Mouse (Mus musculus) hindbrain, embryonic 10.5 days (tissue): ENCODE measurements around the gene Mcrs1. TPM values are rescaled to one million over a fixed set of nuclear protein-coding genes. Genes with fewer than 3 reads are reported as not detected.

Source experiments
- DNase-seq: peaks from one replicate; pipeline ENCODE4 v3.0.0-alpha.2; 2017; ENCODE audit warnings: low spot score
- H3K27ac ChIP-seq: fragments of 300-500 bp; sonication (generic); 2 replicates; pipeline ENCODE4 v1.5.1; 2016; ENCODE audit warnings: mild to moderate bottlenecking, moderate library complexity
- H3K27me3 ChIP-seq: fragments of 300-500 bp; sonication (generic); 2 replicates; pipeline ENCODE4 v1.6.1; 2016; ENCODE audit warnings: mild to moderate bottlenecking; ENCODE audit not compliant: poor library complexity, insufficient read depth, severe bottlenecking
- H3K36me3 ChIP-seq: fragments of 300-500 bp; sonication (generic); 2 replicates; pipeline ENCODE4 v1.6.1; 2016; ENCODE audit warnings: mild to moderate bottlenecking, moderate library complexity
- H3K4me1 ChIP-seq: fragments of 300-500 bp; sonication (generic); replicated peaks from 2 replicates; pipeline ENCODE4 v1.6.1; 2016; ENCODE audit warnings: mild to moderate bottlenecking
- H3K4me3 ChIP-seq: fragments of 300-500 bp; sonication (generic); 2 replicates; pipeline ENCODE4 v1.5.1; 2016; ENCODE audit warnings: mild to moderate bottlenecking, moderate library complexity
- H3K9me3 ChIP-seq: fragments of 300-500 bp; sonication (generic); 2 replicates; pipeline ENCODE4 v1.6.1; 2016; ENCODE audit warnings: mild to moderate bottlenecking, moderate library complexity
- WGBS: fragments of 180-500 bp; shearing (Covaris S2); methylation state at CpG from one replicate; pipeline ENCODE4 v1.1.7; 2016; 5-methylcytosine and 5-hydroxymethylcytosine counted together
- polyA plus RNA-seq: library from polyadenylated mRNA; unstranded; fragments of >200 nt; fragmentation: Nextera tagmentation; extraction: Ambion mirVana; gene quantifications from 2 replicates; pipeline ENCODE4 v1.2.1, GENCODE M21; 2016

The Mcrs1 gene
- polyA plus RNA-seq, 1 experiment from 2014 or later: 213 TPM

- Histone ChIP-seq H3K4me3 (no peak overlapping the region), H3K4me1 (0 out of 2 replicates have a peak, but pooled peaks cover 14% of the 10 kb centered on the region), H3K36me3 (peaks cover 71% of the 10 kb centered on the region), H3K27ac (no peak overlapping the region), H3K27me3 (no peaks in the 10 kb centered on the region), H3K9me3 (no peaks in the 10 kb centered on the region)
- 89% methylated on average over 10 of the region's 10 CpGs for WGBS
- no peak for DNase-seq
Observed at GRCm38 (mm10) chr15:99242045-99242444, 9.7 kb downstream of the Mcrs1 start.

GRCm38 (mm10) chr15:99241249-99241648, 10.5 kb downstream of the Mcrs1 start:
- H3K9me3 ChIP-seq: no peaks in the 10 kb centered on the region
- no peaks in the 10 kb centered on the region for H3K27me3 ChIP-seq
- peaks cover 63% of the 10 kb centered on the region for H3K36me3 ChIP-seq
- no peak overlapping the region for H3K27ac ChIP-seq
- no peak for DNase-seq
- H3K4me3 ChIP-seq: no peak overlapping the region
- H3K4me1 ChIP-seq: 0 out of 2 replicates have a peak, but pooled peaks cover 14% of the 10 kb centered on the region
- WGBS: 75% methylated on average over 4 of the region's 4 CpGs

- Histone ChIP-seq H3K9me3 (no peaks in the 10 kb centered on the region), H3K27me3 (no peaks in the 10 kb centered on the region), H3K27ac (no peak overlapping the region), H3K36me3 (peaks cover 52% of the 10 kb centered on the region), H3K4me1 (0 out of 2 replicates have a peak, but pooled peaks cover 14% of the 10 kb centered on the region), H3K4me3 (no peak overlapping the region)
- 88% methylated on average over 4 of the region's 4 CpGs for WGBS
- DNase-seq: no peak
Observed at GRCm38 (mm10) chr15:99240129-99240528, 11.6 kb downstream of the Mcrs1 start.

GRCm38 (mm10) chr15:99238006-99238405, 13.8 kb downstream of the Mcrs1 start:
- no peak overlapping the region for H3K4me3 ChIP-seq
- 64% methylated on average over 11 of the region's 11 CpGs for WGBS
- peaks cover 30% of the 10 kb centered on the region for H3K36me3 ChIP-seq
- no peaks in the 10 kb centered on the region for H3K9me3 ChIP-seq
- H3K4me1 ChIP-seq: peaks cover 31% of the 10 kb centered on the region
- DNase-seq: no peak
- no peak overlapping the region for H3K27ac ChIP-seq
- H3K27me3 ChIP-seq: peaks cover 13% of the 10 kb centered on the region

GRCm38 (mm10) chr15:99234326-99235010, 17.3 kb downstream of the Mcrs1 start:
- Histone ChIP-seq H3K27me3 (peaks cover 48% of the 10 kb centered on the region), H3K4me3 (no peak overlapping the region), H3K36me3 (no peaks in the 10 kb centered on the region), H3K9me3 (no peaks in the 10 kb centered on the region), H3K4me1 (peaks cover 35% of the 10 kb centered on the region), H3K27ac (no peak overlapping the region)
- no peak for DNase-seq
- 49% methylated on average over 12 of the region's 12 CpGs for WGBS

GRCm38 (mm10) chr15:99233719-99234118, 18.0 kb downstream of the Mcrs1 start:
- H3K4me1 ChIP-seq: peaks cover 31% of the 10 kb centered on the region
- H3K27me3 ChIP-seq: peaks cover 56% of the 10 kb centered on the region
- WGBS: 63% methylated on average over 17 of the region's 17 CpGs
- H3K27ac ChIP-seq: 0 out of 2 replicates have a peak overlapping the region, but pooled peaks have one; percentile 8
- DNase-seq: no peak
- no peaks in the 10 kb centered on the region for H3K36me3 ChIP-seq
- H3K4me3 ChIP-seq: no peak overlapping the region
- H3K9me3 ChIP-seq: no peaks in the 10 kb centered on the region

GRCm38 (mm10) chr15:99231998-99232397, 19.8 kb downstream of the Mcrs1 start:
- Histone ChIP-seq H3K36me3 (no peaks in the 10 kb centered on the region), H3K27me3 (peaks cover 73% of the 10 kb centered on the region), H3K27ac (no peak overlapping the region), H3K4me3 (no peak overlapping the region), H3K4me1 (peaks cover 36% of the 10 kb centered on the region), H3K9me3 (no peaks in the 10 kb centered on the region)
- DNase-seq: no peak
- 82% methylated on average over 10 of the region's 10 CpGs for WGBS

- no peak overlapping the region for H3K27ac ChIP-seq
- H3K36me3 ChIP-seq: no peaks in the 10 kb centered on the region
- H3K4me3 ChIP-seq: peak overlapping the region; percentile 53
- no peaks in the 10 kb centered on the region for H3K9me3 ChIP-seq
- 17% methylated on average over 14 of the region's 14 CpGs for WGBS
- DNase-seq: peak; percentile 22
- H3K27me3 ChIP-seq: peaks cover 100% of the 10 kb centered on the region
- peaks cover 74% of the 10 kb centered on the region for H3K4me1 ChIP-seq
Observed at GRCm38 (mm10) chr15:99226090-99226489, 25.7 kb downstream of the Mcrs1 start.

GRCm38 (mm10) chr15:99225081-99225810, 26.5 kb downstream of the Mcrs1 start:
- DNase-seq: peak; percentile 47
- H3K9me3 ChIP-seq: no peaks in the 10 kb centered on the region
- H3K27me3 ChIP-seq: peaks cover 100% of the 10 kb centered on the region
- WGBS: 1% methylated on average over 22 of the region's 22 CpGs
- H3K4me1 ChIP-seq: peaks cover 71% of the 10 kb centered on the region
- H3K27ac ChIP-seq: 0 out of 2 replicates have a peak overlapping the region, but pooled peaks have one; percentile 62
- no peaks in the 10 kb centered on the region for H3K36me3 ChIP-seq
- peak overlapping the region; percentile 53 for H3K4me3 ChIP-seq

GRCm38 (mm10) chr15:99224208-99224911, 27.4 kb downstream of the Mcrs1 start, which contains the start of gene Kcnh3:
Gene Kcnh3, plus strand, starts transcription at chr15:99224861.
- Histone ChIP-seq H3K4me1 (peaks cover 69% of the 10 kb centered on the region), H3K27me3 (peaks cover 100% of the 10 kb centered on the region), H3K27ac (peak within 1 kb of the TSS; percentile 62), H3K36me3 (no peaks in the 10 kb centered on the region), H3K9me3 (no peaks in the 10 kb centered on the region), H3K4me3 (peak within 1 kb of the TSS; percentile 53)
- WGBS: under 1% methylated on average over 63 of the region's 66 CpGs
- DNase-seq: peak; percentile 57

- H3K27me3 ChIP-seq: peaks cover 96% of the 10 kb centered on the region
- peak overlapping the region; percentile 25 for H3K27ac ChIP-seq
- under 1% methylated on average over 45 of the region's 46 CpGs for WGBS
- no peaks in the 10 kb centered on the region for H3K36me3 ChIP-seq
- no peaks in the 10 kb centered on the region for H3K9me3 ChIP-seq
- peaks cover 69% of the 10 kb centered on the region for H3K4me1 ChIP-seq
- peak overlapping the region; percentile 53 for H3K4me3 ChIP-seq
- DNase-seq: peak; percentile 70
Observed at GRCm38 (mm10) chr15:99223585-99224207, 28.1 kb downstream of the Mcrs1 start.

- Histone ChIP-seq H3K4me3 (peak overlapping the region; percentile 53), H3K4me1 (peaks cover 67% of the 10 kb centered on the region), H3K27ac (peak overlapping the region; percentile 25), H3K27me3 (peaks cover 89% of the 10 kb centered on the region), H3K9me3 (no peaks in the 10 kb centered on the region), H3K36me3 (no peaks in the 10 kb centered on the region)
- no peak for DNase-seq
- WGBS: 6% methylated on average over 18 of the region's 18 CpGs
Observed at GRCm38 (mm10) chr15:99222794-99223584, 28.8 kb downstream of the Mcrs1 start.
